Mouse (Mus musculus) neutrophil, adult 5-6 weeks (primary cell): ENCODE measurements around the gene Styxl1. TPM values are rescaled to one million over a fixed set of nuclear protein-coding genes. Genes with fewer than 3 reads are reported as not detected.

ENCODE experiments used
- ATAC-seq: fragments of 151-379, 151-347 bp; 2 replicates; pipeline ENCODE4 v1.8.0; 2017; ENCODE audit warnings: mild to moderate bottlenecking, moderate TSS enrichment; ENCODE audit not compliant: insufficient number of reproducible peaks, poor library complexity, low FRiP score, severe bottlenecking; ENCODE audit errors: extremely low read depth
- total RNA-seq: library from RNA; stranded (forward); fragments of 200-1000 nt; gene quantifications from 2 replicates; pipeline ENCODE4 v1.2.3, GENCODE M21; 2017

Styxl1 gene
- total RNA-seq, 1 experiment from 2014 or later = 0.93 TPM

GRCm38 (mm10) chr5:135710599-135711214 lies 67.5 kb downstream of the Styxl1 start:
- ATAC-seq = peak; percentile 62

- no peak for ATAC-seq
These were observed 68.5 kb downstream of the Styxl1 start for GRCm38 (mm10) chr5:135709716-135710115.

DNA sequence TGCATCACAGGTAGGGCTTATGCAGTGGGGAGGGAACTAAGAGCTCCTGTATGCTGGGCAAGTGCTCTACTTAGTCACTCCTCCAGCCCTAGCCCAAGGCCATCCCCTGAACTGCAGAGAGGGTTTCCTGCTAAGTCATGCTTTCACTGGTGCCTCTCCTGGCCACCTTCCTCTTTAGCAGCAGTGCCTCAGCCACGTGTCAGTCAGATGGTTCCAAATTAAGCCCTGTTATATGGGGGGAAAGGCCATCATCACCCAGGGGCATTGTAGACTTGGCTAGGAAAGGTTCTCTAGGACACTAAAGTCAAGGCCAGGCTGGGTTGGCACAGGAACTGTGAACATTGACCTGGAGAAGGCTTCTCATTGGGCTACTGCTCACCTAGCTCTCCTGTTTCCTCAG lies 70.3 kb downstream of the Styxl1 start:
- peak; percentile 65 for ATAC-seq

DNA sequence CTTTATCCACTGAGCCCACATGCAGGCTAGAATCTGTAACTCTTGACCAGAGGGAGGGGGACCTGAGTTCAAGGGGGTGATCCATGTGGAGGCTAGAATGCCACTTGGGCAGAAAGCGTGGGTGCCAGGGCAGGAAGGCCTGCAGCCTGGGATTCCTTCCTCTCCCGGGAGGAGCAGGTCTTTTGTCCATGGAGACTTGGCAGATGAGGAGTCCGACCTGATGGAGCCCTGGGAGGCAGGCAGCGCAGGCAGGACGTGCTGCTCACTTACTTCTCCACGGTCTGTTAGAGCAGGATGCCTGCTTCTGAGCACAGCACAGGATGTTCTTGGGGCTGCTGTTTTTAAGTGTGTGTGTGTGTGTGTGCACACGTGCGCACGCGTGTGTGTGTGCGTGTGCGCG lies 71.1 kb downstream of the Styxl1 start:
- ATAC-seq = no peak

DNA sequence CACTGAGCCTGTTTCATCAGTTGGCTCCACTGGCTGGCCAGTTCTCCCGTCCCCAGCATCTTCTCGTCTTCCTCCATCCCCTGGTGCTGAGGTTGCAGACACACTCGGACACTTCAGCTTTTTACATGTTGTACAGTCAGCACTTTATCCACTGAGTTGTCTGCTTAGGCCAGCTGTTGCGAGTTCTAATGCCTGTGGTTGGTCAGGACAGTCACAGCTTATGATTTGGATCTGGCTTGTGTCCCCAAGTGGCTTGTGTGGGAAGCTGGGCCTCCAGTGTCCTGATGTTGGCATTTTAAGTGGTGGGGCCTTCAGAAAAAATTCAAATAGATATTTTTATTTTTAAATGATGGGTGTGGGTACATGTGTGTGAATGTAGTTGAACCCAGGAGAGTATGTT lies 72.8 kb downstream of the Styxl1 start:
- ATAC-seq = no peak

GRCm38 (mm10) chr5:135703431-135703830 lies 74.8 kb downstream of the Styxl1 start:
- ATAC-seq = no peak

- peak; percentile 67 for ATAC-seq
These were observed 75.4 kb downstream of the Styxl1 start for GRCm38 (mm10) chr5:135702682-135703192.

DNA sequence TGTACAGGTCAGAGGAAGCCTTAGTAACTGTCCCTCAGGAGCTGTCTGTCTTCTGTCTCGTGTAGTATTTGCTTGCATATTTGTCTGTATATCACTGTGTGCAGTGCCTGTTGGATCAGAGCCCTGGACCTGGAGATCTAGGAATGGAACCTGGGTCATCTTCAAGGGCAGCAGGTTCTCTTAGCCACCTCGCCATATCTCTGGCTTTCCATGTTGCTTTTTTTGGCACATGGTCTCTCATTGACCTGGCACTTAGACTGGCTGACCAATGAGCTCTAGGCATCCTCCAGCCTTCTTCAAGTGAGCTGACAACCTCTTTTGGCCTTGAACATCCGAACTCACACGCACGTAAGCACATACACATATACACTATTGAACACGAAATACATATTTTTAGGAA lies 76.0 kb downstream of the Styxl1 start:
- no peak for ATAC-seq

GRCm38 (mm10) chr5:135701601-135702000 lies 76.6 kb downstream of the Styxl1 start:
- ATAC-seq = no peak

GRCm38 (mm10) chr5:135697711-135698111 lies 80.5 kb downstream of the Styxl1 start:
- no peak for ATAC-seq

Other genes with a start within 250 kb of the Styxl1 start
- gene Hip1, start 233.3 kb downstream of the Styxl1 start, total RNA-seq = 51.2 and 64.4 TPM in 2 replicates
- not detected in 2 replicates for gene Ccl26, start 214.8 kb downstream of the Styxl1 start, total RNA-seq
- gene Ccl24, start 205.3 kb downstream of the Styxl1 start, total RNA-seq = not detected in 2 replicates
- gene Rhbdd2, start 145.8 kb downstream of the Styxl1 start, total RNA-seq = 7.3 and 7.9 TPM in 2 replicates
- 118 and 124 TPM in 2 replicates for gene Por, start 108.4 kb downstream of the Styxl1 start, total RNA-seq
- gene Tmem120a, start 33.9 kb downstream of the Styxl1 start, total RNA-seq = 28.9 and 30.5 TPM in 2 replicates
- 138 and 141 TPM in 2 replicates for gene Mdh2, start 95 bp upstream of the Styxl1 start, total RNA-seq
- not detected in 2 replicates for gene Srrm3, start 28.5 kb upstream of the Styxl1 start, total RNA-seq
- not detected in 2 replicates for gene Hspb1, start 109.5 kb upstream of the Styxl1 start, total RNA-seq
- gene Ywhag, start 156.2 kb upstream of the Styxl1 start, total RNA-seq = 66.7 and 70.0 TPM in 2 replicates
- gene Ssc4d, start 196.1 kb upstream of the Styxl1 start, total RNA-seq = 5.0 and 5.6 TPM in 2 replicates
- gene Zp3, start 201.7 kb upstream of the Styxl1 start, total RNA-seq = not detected in 2 replicates
- 13.0 and 13.7 TPM in 2 replicates for gene Dtx2, start 216.4 kb upstream of the Styxl1 start, total RNA-seq